Mouse (Mus musculus) heart, postnatal 0 days (tissue): ENCODE data around the gene Crlf3. TPM values are rescaled to one million over a fixed set of nuclear protein-coding genes. Genes with fewer than 3 reads are reported as not detected.

Experiments
- ATAC-seq: fragments of 200-750 bp; cut with Nextera tagmentation; 2 replicates; pipeline ENCODE4 v1.8.0; 2017; ENCODE audit warnings: low read depth, moderate number of reproducible peaks, moderate library complexity; ENCODE audit not compliant: insufficient read depth
- DNase-seq: peaks from one replicate; pipeline ENCODE4 v3.0.0-alpha.2; 2016; ENCODE audit warnings: low spot score
- H3K27ac ChIP-seq: fragments of 300-500 bp; sonication (generic); 2 replicates; pipeline ENCODE4 v1.5.1; 2014; ENCODE audit warnings: low read depth, mild to moderate bottlenecking
- H3K27me3 ChIP-seq: fragments of 300-500 bp; sonication (generic); 2 replicates; pipeline ENCODE4 v1.6.1; 2014; ENCODE audit warnings: low read length, mixed read lengths; ENCODE audit not compliant: control insufficient read depth, insufficient read depth
- H3K36me3 ChIP-seq: fragments of 300-500 bp; sonication (generic); replicated peaks from 2 replicates; pipeline ENCODE4 v1.6.1; 2014; ENCODE audit warnings: low read length, mixed read lengths; ENCODE audit not compliant: control insufficient read depth, insufficient read depth
- H3K4me1 ChIP-seq: fragments of 300-500 bp; sonication (generic); 2 replicates; pipeline ENCODE4 v1.6.1; 2014; ENCODE audit warnings: antibody characterized with exemption; ENCODE audit not compliant: control insufficient read depth, insufficient read depth
- H3K4me2 ChIP-seq: fragments of 300-500 bp; sonication (generic); 2 replicates; pipeline ENCODE4 v1.6.1; 2014; ENCODE audit warnings: low read depth, mild to moderate bottlenecking, low read length, moderate library complexity
- H3K4me3 ChIP-seq: fragments of 300-500 bp; sonication (generic); 2 replicates; pipeline ENCODE4 v1.5.1; 2014; ENCODE audit warnings: low read depth, low read length
- H3K9ac ChIP-seq: fragments of 300-500 bp; sonication (generic); replicated peaks from 2 replicates; pipeline ENCODE4 v1.6.1; 2014; ENCODE audit warnings: low read depth, low read length, mixed read lengths
- H3K9me3 ChIP-seq: fragments of 300-500 bp; sonication (generic); replicated peaks from 2 replicates; pipeline ENCODE4 v1.6.1; 2016; ENCODE audit warnings: low read length; ENCODE audit not compliant: control insufficient read depth
- CTCF ChIP-seq: IDR thresholded peaks from 2 replicates; pipeline ENCODE4 v1.5.1; 2016; ENCODE audit warnings: antibody characterized with exemption, control low read depth, low read depth
- EP300 ChIP-seq: IDR thresholded peaks from 2 replicates; pipeline ENCODE4 v1.6.1; 2016; ENCODE audit warnings: antibody characterized with exemption, low read depth
- WGBS: fragments of 180-500 bp; shearing (Covaris S2); extraction: QIAGEN DNeasy Blood & Tissue Kit; methylation state at CpG from one replicate; pipeline ENCODE4 v1.1.7; 2014; 5-methylcytosine and 5-hydroxymethylcytosine counted together
- polyA plus RNA-seq: library from polyadenylated mRNA; unstranded; fragments of >200 nt; fragmentation: Nextera tagmentation; extraction: Ambion mirVana; gene quantifications from 2 replicates; pipeline ENCODE4 v1.2.1, GENCODE M21; 2015
- total RNA-seq: library from RNA; depleted of rRNA; stranded (reverse); fragments of >200 nt; gene quantifications from 2 replicates; pipeline ENCODE4 v1.2.3, GENCODE M21; 2014; ENCODE audit warnings: low replicate concordance; rRNA removed

Crlf3 gene
- total RNA-seq (12.6 and 28.0 TPM in 2 replicates), polyA plus RNA-seq (19.7 and 22.3 TPM in 2 replicates)

- Histone ChIP-seq H3K9me3 (no peaks in the 10 kb centered on the region), H3K4me3 (peak within 1 kb of the TSS; percentile 66), H3K4me2 (peak within 1 kb of the TSS; percentile 68), H3K36me3 (0 out of 2 replicates have a peak, but pooled peaks cover 3% of the 10 kb centered on the region), H3K27ac (peak within 1 kb of the TSS; percentile 89), H3K27me3 (no peaks in the 10 kb centered on the region), H3K9ac (peak within 1 kb of the TSS; percentile 90), H3K4me1 (peaks cover 6% of the 10 kb centered on the region; the same call in 1 of the 2 replicates)
- 3% methylated on average over 52 of the region's 55 CpGs for WGBS
- peak; percentile 89 for DNase-seq
- ATAC-seq = peak; percentile 94
- TF ChIP-seq EP300 = peak; percentile 29; the same call in 1 of the 2 replicates
- peak; percentile 21; the same call in 1 of the 2 replicates for TF ChIP-seq CTCF
Measured at GRCm38 (mm10) chr11:80080826-80081728, at the start of gene Crlf3. Crlf3 (minus strand) TSS chr11:80080991.

- Histone ChIP-seq H3K4me3 (no peak overlapping the region), H3K4me1 (no peaks in the 10 kb centered on the region), H3K9ac (no peak overlapping the region), H3K36me3 (peaks cover 60% of the 10 kb centered on the region), H3K9me3 (no peaks in the 10 kb centered on the region), H3K27me3 (no peaks in the 10 kb centered on the region), H3K27ac (no peak overlapping the region; the same call in 1 of the 2 replicates), H3K4me2 (no peak overlapping the region)
- 58% methylated on average over 1 of the region's 1 CpGs for WGBS
- no peak for ATAC-seq
- no peak for DNase-seq
- no peak for TF ChIP-seq CTCF
- no peak for TF ChIP-seq EP300
Measured at GRCm38 (mm10) chr11:80116411-80116810, 35.6 kb upstream of the Crlf3 start.

GRCm38 (mm10) chr11:80104407-80104806 is 23.6 kb upstream of the Crlf3 start:
- no peak for DNase-seq
- H3K27me3 ChIP-seq = no peaks in the 10 kb centered on the region
- 77% methylated on average over 1 of the region's 1 CpGs for WGBS
- no peak overlapping the region for H3K4me2 ChIP-seq
- no peaks in the 10 kb centered on the region for H3K9me3 ChIP-seq
- no peak overlapping the region for H3K4me3 ChIP-seq
- TF ChIP-seq EP300 (no peak), CTCF (no peak)
- H3K36me3 ChIP-seq = peaks cover 54% of the 10 kb centered on the region
- H3K27ac ChIP-seq = no peak overlapping the region
- no peak overlapping the region for H3K9ac ChIP-seq
- H3K4me1 ChIP-seq = no peaks in the 10 kb centered on the region
- ATAC-seq = no peak

- H3K27me3 ChIP-seq = no peaks in the 10 kb centered on the region
- WGBS = 82% methylated on average over 6 of the region's 6 CpGs
- no peak for DNase-seq
- no peak for TF ChIP-seq EP300
- no peak for TF ChIP-seq CTCF
- ATAC-seq = no peak
- no peaks in the 10 kb centered on the region for H3K4me1 ChIP-seq
- H3K4me2 ChIP-seq = no peak overlapping the region
- no peaks in the 10 kb centered on the region for H3K9me3 ChIP-seq
- H3K36me3 ChIP-seq = peaks cover 47% of the 10 kb centered on the region
- no peak overlapping the region for H3K4me3 ChIP-seq
- H3K27ac ChIP-seq = no peak overlapping the region
- H3K9ac ChIP-seq = no peak overlapping the region
Measured at GRCm38 (mm10) chr11:80101298-80101697, 20.5 kb upstream of the Crlf3 start.

GRCm38 (mm10) chr11:80098444-80099056 is 17.8 kb upstream of the Crlf3 start:
- no peak for DNase-seq
- H3K27ac ChIP-seq = no peak overlapping the region
- H3K36me3 ChIP-seq = peaks cover 35% of the 10 kb centered on the region
- H3K27me3 ChIP-seq = no peaks in the 10 kb centered on the region
- H3K4me2 ChIP-seq = no peak overlapping the region
- no peak for TF ChIP-seq EP300
- no peak for TF ChIP-seq CTCF
- H3K9ac ChIP-seq = no peak overlapping the region
- no peak overlapping the region for H3K4me3 ChIP-seq
- ATAC-seq = no peak
- WGBS = 83% methylated on average over 3 of the region's 3 CpGs
- H3K4me1 ChIP-seq = no peaks in the 10 kb centered on the region
- H3K9me3 ChIP-seq = no peaks in the 10 kb centered on the region
